Mouse (Mus musculus) 416B (cell line): ENCODE data around the gene 1700029H14Rik.

ENCODE experiments used
- DNase-seq: peaks from one replicate; pipeline ENCODE4 v3.0.0; 2011; ENCODE audit warnings: low read depth

Gene 1700029H14Rik

DNA sequence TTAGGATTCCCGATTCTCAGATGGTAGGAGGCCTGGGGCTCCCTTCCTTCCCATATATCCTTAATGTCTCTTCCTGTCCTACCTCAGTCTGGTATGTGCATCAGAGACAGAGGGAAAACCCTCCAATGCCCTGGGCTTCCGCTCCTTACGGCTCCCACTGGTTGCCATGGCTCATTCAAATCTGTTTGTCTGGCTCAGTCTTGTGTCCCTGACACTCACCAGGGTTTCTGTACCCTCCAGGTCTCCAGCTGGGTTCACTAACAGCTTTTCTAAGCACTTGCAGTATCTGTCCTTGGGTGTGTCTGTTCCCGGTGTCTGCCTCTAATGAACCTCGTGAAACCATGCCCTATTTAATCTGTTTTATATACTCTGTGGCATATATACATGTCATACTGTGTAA lies 20.7 kb downstream of the 1700029H14Rik start:
- no peak for DNase-seq

DNA sequence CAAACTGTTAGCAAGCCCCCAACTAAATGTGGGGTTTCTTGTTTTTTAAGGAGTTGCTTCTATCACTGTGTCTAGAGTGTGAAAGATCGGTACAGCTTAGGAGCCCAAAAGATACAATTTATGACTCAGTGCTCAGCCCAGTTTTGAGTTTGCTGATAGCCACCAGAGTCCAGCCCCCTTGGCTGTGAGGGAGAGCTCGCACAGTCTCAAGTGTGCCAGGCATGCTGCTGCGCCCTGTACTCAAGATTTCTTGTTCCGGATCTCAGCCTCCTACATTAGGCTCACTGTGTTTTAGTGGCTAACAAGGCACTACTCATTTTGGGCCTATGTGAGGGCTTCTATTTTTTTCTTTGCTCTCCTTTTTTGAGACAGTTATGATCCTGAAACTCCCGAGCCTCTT lies 22.1 kb downstream of the 1700029H14Rik start:
- no peak for DNase-seq

DNA sequence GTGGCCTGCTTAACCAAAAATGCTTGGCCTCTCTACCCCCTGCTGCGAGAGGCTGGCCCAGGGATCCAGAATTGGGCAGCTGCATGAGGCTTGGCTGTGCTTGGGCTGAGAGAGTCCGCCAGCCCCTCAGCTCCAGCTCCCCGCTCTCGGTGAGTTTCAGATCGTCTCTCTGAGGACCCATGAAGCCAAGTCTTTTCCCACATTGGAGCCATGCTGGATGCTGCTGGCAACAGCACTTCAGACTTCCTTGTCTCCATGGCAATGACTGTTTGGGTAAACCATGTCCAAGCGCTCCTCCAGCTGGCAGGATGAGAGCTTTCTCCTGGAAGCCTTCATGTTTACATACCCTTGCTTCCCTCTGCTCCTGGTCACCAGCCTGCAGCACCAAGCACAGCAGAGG lies 23.4 kb downstream of the 1700029H14Rik start:
- DNase-seq = no peak

DNA sequence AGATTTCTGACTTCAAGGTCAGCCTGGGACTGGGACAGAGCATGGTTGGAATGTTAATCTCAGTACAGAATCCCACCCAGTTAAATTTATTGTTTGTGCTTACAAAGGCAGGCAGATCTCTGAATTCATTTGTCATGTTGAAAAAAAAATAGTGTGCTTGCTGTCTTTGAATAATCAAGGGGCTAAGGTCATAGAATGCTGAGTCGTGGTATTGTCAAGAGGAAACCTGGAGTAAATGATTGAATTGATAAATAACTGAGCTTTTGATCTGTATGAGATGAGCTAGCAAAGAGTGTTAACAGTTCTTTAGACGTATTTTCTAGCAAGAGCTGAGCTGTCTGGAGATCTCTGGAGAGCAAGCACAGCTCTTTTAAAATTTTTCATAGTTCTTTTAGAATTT lies 25.2 kb downstream of the 1700029H14Rik start:
- no peak for DNase-seq

DNA sequence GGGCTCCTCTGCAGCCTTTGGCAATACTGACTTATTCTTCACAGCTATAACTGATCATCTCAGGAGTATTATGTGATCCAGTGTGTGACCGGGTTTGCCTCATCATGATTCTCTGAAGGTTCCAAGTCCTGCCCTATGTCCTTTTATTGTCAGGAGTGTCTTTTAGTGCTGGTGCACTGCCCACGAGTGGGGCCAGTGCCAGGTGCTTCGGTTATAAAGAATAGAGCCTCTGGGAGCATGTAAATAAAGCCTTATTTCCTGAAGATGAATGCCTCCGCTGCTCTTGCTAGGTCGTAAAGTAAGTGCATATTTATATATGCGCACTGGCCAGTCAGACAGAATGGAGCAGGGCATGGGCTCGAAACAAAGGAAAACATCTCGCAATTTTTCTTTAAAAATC lies 29.1 kb downstream of the 1700029H14Rik start:
- DNase-seq = no peak

DNA sequence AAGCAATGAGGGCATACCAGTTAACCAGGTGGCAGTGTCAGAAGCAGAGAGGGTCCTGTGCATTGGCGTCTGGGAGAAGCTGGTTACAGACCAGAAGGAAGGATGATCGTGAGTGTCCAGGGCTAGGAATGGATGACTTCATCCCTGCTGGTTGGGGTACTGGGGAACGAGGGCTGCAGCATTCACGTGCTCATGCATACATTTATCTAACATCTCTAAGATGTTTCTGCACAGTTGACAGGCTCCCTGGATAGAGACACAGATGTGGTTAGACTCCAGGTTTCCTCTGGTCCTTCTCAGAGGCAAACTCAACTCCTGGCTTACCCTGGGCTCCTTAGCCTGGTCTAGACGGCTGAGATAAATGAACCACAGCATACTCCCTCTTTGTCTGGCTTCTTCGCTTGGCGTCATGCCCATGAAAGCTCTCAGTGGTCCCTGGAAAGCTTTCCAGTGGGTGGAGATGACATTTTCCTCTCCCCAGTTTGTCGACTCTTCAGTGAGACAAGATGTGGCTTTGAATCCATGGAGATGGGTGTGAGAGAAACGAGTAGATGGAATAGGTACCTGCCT lies 30.6 kb downstream of the 1700029H14Rik start:
- peak; percentile 39 for DNase-seq

DNA sequence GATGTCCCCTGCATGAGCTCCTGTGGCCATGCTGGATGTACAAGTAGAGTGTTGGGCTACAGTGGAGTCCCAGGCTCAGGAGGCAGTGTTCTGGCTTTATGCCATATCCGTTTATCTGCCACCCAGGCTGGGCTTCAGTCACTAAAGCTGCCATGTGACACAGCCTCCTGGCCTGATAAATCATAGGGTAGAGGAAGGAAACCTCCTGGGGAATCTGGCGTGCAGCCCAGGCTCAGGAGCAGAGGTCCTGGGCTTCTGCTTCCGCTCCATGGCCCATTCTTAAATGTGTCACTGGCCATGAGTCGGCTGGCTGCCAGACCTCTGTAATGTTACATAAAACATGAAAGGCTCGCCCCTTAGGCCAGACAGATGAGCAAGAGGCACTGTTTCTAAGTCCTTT lies 31.3 kb downstream of the 1700029H14Rik start:
- peak; percentile 99 for DNase-seq

DNA sequence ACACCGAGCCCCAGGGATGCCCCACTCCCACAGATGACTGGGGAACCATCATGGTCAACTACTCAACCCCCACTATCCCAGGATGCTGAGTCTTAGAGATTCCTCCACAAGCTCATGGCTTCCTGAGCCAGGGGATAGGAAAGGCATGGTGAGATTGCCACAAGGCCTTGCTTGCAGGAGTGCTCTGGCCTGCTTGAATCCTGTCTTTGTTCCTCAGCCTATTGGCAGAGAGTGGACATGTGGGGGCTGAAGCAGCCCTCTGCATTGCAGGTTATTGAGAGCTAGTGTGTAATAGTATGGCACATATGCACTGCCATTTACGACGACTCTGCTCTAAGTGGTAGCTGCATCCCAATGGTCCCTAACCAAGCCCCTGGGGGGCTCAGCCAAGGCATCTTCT lies 31.9 kb downstream of the 1700029H14Rik start:
- no peak for DNase-seq

DNA sequence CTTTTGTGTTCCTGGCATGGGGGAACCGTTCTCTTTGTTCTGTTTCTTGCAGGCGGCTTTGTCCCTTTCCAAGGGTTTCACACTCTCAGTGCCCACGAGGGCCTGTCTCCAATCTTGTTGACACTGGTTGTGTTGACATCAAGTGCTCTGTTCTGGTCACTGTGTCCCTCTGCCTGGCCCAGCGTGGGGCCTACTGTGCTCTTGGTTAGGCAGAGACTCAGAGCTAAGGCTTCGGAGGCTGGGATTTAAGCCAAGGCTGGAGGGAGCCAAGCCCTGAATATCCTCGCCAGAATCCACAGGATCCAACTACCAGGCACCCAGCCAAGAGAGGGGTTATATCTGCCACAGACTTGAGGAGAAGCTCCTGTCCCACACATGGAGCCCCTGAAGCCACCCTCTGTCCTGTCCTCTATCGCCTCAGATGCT lies 32.4 kb downstream of the 1700029H14Rik start:
- no peak for DNase-seq

DNA sequence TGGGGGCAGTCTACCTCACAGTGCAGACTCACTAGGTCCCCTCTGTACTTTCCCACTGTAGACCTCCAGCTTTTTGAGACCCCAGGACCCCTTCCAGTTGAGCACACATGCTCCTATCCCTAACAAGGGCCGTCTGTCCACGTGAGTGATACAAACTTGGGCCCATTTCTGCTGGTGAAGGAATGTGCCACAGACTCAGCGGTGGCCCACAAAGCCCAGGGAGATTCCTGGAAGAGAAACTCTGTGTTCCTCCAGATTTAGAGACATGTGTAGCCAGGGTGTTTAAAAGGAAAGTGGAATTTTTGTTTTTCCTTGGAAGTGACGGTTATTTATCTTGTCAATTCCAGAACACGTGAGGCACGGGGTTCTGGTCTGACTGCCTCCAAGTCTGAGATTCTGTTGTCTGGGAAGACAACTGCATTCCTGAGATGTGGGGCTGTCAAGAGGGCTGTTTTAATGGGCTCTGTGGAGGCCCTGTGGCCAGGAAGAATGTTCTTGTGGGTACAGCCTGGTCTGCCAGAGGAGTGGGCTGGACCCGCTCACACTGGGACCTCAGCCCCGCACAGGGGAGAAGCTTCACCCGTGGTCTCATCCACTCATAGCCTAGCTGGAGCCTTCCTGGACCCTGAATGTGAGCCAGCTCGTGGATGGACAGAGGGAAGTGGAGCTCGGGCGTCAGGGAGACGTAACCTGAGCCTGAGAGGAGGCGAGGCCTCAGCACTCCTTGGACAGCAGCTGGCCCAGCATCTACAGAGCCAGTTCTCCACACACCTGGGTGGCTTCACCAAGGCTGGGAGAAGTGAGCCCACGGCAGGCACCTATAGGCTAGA lies 33.0 kb downstream of the 1700029H14Rik start:
- DNase-seq = no peak

DNA sequence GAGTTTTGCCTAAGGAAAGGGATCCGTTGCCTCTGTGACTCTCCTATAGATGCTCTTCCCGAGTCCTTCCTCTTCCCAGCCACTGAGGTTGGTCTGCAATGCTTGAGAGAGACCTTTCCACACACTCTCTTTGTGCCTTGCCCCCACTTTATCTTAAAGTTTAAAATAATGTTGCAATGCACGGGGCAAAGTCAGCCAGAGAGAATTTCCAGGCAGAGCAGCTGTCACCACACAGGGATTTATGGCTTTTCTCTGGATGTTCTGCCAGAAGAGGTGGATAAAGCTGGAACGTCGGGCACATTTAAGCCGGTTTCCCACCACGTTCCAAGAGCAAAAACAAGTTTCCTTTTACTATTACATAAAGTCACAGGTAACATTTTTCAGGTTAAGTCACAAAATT lies 40.9 kb downstream of the 1700029H14Rik start:
- DNase-seq = no peak

DNA sequence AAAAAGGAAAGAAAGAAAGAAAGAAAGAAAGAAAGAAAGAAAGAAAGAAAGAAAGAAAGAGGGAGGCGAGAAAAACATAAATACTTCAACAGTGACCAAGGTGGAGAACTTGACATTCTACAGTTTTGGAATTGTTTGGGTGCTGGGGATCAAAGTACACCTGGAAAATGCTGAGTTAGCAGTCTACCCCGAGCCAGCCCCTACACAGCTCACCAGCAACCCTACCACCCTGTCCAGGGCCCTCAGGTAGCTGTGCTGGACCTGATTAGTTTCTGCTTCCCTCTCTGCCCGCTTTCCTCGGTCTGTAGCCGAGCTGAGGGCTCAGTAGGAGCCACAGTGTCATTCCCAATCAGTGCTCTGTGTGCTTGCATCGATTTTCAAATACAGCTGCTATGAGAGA lies 41.9 kb downstream of the 1700029H14Rik start:
- no peak for DNase-seq

DNA sequence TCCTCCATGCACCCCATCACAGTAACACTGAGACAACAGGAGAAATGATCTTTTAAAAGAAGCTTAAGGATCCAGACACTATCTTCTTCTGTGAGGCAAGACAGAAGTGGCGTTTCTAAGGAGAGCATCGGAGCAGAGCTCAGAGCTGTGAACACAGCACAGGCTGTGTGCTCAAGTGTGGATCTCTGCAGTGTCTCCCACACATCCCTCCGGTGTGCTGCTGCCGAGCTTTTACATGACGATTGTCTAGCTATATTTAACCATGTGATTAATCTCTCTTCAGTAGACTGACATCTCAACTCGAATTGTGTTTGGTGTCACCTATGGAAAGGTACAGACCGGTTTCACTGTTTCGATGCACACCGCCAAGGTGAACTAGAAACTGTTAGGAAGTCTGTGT lies 42.8 kb downstream of the 1700029H14Rik start:
- DNase-seq = no peak

DNA sequence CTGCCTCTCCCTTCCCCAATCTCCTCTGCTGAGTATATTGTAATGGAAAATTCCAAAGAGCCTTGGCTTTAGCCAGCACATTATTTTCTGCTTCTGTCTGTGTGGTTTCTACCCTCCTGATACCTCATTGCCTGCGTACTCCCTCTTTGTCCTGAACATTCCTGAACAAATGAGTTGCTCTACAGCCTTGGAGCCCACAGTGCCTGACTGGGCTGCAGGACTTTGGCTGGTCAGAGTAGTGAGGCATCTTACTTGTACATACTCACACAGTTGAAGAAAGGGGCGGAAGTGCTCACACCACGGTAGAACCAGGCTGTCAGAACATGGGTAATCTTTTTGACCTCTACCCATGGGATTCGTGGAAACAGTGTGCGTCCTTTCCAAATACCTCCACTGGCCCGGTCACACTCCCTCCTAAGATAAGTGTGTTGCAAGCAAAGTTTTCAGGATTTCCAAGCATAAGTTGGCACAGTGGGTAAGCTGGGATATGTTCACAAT lies 44.9 kb downstream of the 1700029H14Rik start:
- DNase-seq = no peak

DNA sequence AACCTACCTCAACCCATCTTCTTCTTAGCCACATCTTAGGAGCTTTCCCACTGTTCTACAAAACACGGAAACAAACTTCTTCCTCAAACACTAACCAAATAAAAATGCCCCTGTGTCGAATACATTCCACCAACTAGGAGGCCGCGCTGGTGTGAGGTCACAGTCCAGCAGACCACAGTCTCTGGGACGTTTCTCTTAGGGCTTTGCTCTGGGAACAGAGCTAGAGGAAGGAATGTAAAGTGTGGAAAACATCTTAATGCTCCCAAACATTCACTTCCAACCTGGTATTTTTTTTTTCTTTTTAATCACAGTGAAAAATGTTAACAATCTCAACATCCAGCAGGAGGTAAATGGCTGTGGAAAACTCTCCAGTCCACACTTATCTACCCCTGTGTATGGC lies 45.5 kb downstream of the 1700029H14Rik start:
- DNase-seq = no peak

DNA sequence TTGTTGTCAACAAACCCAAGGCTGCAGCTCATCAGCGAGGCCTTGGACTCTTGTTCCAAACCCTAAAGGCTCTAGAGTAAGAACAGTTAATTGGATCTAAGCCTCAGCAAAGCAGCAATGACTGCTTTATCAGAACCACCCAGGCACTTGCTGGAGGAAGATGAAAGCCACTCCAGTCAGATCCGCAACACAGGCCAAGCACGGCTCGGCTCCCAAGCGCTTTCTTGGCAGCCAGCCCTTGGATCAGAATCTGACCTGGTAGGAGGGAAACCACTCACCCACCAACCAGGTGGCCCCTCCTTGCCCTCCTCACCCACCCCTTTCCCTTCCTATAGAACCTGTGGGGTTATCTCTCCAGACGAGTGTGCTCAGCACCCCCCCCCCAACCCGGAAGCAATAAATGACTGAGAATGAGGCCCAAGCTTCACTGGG lies 46.2 kb downstream of the 1700029H14Rik start:
- DNase-seq = no peak

DNA sequence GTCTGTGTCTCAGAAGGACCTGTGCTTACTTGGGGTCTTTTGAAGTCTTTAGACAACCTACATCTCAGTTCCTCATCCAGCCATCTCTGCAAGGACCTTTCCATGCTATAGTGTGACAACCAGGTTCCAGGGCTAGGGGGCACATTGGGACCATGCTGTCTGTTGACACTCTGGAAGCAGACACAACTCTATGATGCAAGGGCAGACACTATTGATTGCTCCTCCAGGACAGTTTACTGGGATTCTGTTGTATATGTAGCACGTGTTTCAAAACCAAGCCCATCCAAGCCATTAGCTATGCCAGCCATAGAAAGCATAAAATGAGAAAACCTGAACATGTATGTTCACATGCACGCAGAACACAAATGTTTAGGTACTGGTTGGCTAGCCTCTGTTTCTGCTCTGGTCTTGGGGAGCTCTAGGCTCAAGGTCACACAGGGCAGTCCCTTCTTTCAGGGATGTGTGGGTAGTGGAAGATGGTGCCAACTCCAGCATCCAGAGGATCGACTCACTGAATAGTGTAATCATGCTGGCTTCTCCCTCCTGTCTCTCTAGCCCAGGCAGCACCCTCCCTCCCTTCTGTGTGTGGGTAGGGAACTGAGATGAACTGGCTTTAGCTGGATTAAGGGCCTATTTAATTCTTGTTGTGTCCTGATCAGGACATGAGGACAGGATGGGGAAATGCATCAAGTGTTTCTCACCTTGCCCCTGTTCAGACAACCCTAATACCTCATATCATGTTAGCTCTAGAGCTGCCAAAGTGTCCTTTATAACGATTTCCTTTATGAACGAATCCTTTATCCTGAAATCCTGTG lies 48.5 kb downstream of the 1700029H14Rik start:
- DNase-seq = no peak

DNA sequence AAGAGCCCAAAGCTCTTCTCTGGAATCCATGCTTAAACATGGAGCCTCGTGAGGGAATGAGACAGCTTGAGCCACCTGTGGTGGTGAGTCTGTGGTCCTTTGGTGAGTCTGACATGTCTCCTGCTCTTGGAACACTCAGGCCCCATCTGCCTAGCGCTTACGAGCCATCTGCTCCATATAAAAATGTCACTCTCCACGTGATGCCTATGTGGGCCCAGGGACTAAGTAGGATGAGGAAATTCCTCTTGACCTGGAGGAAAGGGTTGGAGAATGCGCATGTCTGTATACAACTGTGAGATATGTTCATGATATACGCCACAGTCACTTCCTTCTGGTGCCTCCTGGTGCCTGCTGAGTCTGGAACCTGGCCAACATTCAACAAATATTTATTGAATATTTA lies 49.6 kb downstream of the 1700029H14Rik start:
- DNase-seq = peak; percentile 9

DNA sequence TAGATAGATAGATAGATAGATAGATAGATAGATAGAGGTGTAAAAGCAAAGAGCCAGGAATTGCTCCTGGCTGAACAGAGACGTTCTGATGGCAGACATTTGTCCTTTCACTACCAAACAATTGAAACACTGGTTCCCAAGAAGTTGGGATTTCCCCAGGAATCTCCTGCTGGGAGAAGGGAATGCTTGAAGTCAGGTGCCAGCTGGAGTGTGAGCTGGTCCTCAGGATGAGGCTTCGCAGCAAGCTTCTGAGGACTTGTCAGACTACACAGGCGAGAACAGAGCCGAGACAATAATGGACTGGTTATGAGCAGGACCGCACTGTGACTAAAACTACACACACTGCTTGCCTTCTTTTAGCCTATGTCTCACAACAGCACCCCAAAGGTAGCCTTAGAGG lies 50.2 kb downstream of the 1700029H14Rik start:
- no peak for DNase-seq

DNA sequence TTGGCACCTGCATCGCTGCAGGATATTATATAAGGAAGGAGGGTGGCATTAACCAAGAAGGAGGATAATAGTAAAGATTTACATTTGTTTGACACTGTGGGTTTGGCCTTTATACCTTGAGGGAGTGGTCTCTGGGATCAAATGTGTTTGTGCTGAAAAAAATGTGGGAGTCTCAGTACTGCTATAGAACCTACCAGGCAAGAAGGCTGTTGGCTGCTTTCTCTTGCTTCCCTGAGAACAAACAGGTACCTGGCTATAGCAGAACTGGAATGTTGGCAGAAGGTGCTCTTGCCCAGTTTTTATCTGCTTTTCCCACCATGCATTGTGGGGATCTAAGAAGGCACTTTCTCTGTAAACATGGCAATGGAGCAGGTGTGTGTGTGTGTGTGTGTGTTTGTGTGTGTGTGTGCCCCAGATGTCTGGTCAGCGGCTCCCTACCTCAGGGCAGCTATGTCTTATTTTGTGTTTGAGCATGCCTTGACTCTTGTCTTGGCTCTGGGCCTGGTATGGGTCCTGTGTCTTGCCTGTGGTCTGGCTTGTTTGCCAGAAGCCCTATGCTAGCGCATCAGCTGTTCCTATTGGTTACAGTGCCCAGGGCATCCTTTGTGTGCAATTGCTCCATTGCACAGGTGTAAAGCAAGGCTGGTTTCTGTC lies 54.9 kb downstream of the 1700029H14Rik start:
- no peak for DNase-seq

DNA sequence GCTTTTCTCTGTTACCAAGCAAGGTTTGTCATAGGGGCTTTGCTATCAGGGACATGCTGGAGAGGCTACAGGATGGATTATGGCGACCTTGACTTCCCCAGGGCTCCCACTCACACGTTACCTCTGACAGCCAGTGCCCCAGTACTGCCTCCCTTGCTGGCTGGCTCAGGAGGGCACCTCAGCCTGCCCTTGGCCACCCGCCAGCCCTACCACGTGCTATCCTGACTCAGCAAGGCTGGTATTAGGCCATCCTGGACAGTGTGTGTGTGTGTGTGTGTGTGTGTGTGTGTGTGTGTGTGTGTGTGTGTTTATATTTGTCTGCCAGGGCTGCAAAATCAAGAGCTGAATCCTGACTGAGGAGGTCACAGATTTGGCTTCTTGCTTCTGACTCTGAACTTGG lies 55.4 kb downstream of the 1700029H14Rik start:
- DNase-seq = peak; percentile 89
